Mouse (Mus musculus) spleen, postnatal 14 days (tissue): ENCODE data around the gene Haus4.

ENCODE experiments used
- DNase-seq, 2 experiments: peaks; one replicate each; pipeline ENCODE4 v3.0.0; 2021 to 2022; ENCODE audit warnings: low spot score in 2 of 2

Haus4 gene

DNA sequence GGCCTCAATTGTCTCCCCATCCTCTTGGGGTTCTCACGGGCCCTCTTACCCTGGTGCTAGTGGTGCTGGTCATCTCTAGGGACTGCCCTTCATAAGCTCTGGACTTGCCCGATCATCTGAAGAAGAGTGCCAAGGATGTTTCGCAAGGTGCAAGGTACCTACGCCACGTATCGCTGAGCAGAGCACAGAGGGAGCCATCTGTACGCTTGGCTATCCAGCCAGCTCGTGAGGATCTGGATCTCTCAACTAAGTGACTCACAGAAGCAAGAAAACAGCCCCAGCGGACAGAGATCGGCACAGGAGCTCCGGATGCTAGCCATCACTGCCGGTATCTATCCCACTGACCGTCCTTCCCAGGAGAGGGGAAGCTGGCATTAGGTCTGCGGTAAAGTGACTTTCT is 57.7 kb downstream of the Haus4 start:
- no peak for DNase-seq

GRCm38 (mm10) chr14:54494234-54494633 is 60.2 kb downstream of the Haus4 start:
- peak; percentile 53 to 74 for DNase-seq

GRCm38 (mm10) chr14:54493236-54493635 is 61.2 kb downstream of the Haus4 start:
- no peak for DNase-seq

DNA sequence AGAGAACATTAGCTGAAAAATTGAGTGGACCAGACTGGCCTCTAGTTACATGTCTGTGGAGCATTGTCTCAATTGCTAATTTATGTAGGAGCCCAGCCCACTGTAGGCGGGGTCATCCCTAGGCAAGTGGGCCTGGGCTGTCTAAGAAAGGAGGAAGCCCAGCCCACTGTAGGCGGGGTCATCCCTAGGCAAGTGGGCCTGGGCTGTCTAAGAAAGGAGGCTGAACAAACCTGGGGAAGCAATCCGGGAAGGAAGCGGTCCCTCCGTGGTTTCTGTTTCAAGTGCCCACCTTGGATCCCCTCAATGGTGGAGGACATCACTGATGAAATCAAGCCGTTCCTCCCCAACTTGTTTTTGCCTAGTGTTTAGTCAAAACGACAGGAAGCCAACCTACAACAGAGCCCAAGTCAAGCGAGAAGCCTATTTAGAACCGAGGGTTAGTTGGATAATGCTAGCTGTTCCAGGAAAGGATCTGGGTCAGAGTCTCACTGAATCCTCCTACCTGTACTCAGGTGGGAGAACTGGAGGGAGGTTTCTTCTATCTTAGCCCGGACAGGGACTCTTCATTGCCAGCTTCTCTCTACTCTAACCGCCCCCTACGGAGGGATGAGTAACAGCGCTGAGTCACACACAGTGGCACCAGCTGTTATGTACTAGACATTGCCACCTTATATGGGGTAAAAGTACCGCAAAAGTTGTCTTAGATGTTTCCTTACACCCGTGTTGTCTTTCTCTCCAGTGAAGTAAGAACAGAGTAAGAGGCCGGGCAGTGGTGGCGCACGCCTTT is 61.9 kb downstream of the Haus4 start:
- DNase-seq = no peak
